Mouse (Mus musculus): ENCODE results near the gene 4930548H24Rik.

DNA sequence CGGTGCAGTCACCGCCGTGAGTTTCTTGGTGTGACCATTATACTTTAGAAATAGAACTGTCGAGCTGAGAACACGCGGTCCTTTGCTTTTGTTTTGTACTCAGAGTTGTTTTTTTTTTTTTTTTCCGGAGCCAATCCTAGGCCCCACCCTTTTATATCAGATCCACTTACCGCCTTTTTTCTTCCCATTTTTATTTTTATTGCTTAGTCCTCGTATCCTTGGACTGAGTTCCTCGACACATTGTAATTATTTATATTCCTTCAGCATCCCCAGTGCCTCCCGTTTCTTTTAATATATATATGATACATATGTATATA lies 33.0 kb upstream of the 4930548H24Rik start:
- TF ChIP-seq CTCF (IDR thresholded peaks at IDR 0.05; ENCODE audit: low read depth) = no peak
- TF ChIP-seq EP300 (IDR thresholded peaks at IDR 0.05; ENCODE audit: low read depth) = no peak
